Mouse (Mus musculus) ES-Bruce4 (cell line): ENCODE measurements at regions not wholly inside any gene's neighbourhood (a gene's known extent, or its start where the extent isn't known, plus 50 kb on each side); places are given as distances from the start of the nearest gene placed in this dataset.

ENCODE experiments used
- H3K27ac ChIP-seq: 2 replicates; pipeline ENCODE4 v1.5.1; 2012; ENCODE audit warnings: low read length, inconsistent platforms; ENCODE audit not compliant: insufficient read depth
- H3K27me3 ChIP-seq: 2 replicates; pipeline ENCODE4 v1.6.1; 2012; ENCODE audit warnings: mild to moderate bottlenecking, low read length, inconsistent platforms; ENCODE audit not compliant: control insufficient read depth, poor library complexity, insufficient read depth, severe bottlenecking
- H3K36me3 ChIP-seq: 2 replicates; pipeline ENCODE4 v1.6.1; 2012; ENCODE audit warnings: inconsistent platforms, mild to moderate bottlenecking, low read length, moderate library complexity; ENCODE audit not compliant: control insufficient read depth, poor library complexity, insufficient read depth, severe bottlenecking
- H3K4me1 ChIP-seq: one replicate; pipeline ENCODE4 v1.8.1; 2011; ENCODE audit warnings: low read length; ENCODE audit not compliant: control insufficient read depth, insufficient read depth
- H3K4me3 ChIP-seq: 2 replicates; pipeline ENCODE4 v1.5.1; 2011; ENCODE audit warnings: low read depth, mild to moderate bottlenecking, low read length
- H3K9ac ChIP-seq: 2 replicates; pipeline ENCODE4 v1.6.1; 2012; ENCODE audit warnings: low read depth, mild to moderate bottlenecking, inconsistent platforms; ENCODE audit not compliant: poor library complexity, severe bottlenecking
- H3K9me3 ChIP-seq: replicated peaks from 2 replicates; pipeline ENCODE4 v1.6.1; 2012; ENCODE audit warnings: mild to moderate bottlenecking, low read length, inconsistent platforms; ENCODE audit not compliant: control insufficient read depth, poor library complexity, insufficient read depth, severe bottlenecking
- CTCF ChIP-seq: IDR thresholded peaks from one replicate; pipeline ENCODE4 v1.8.1; 2011; ENCODE audit warnings: low read depth, low read length
- EP300 ChIP-seq: IDR thresholded peaks from 2 replicates; pipeline ENCODE4 v1.6.1; 2011; ENCODE audit warnings: low read depth, low read length; ENCODE audit not compliant: insufficient read depth
- POLR2A ChIP-seq: IDR thresholded peaks from one replicate; pipeline ENCODE4 v1.8.1; 2011; ENCODE audit warnings: low read length; ENCODE audit not compliant: insufficient read depth

- Histone ChIP-seq H3K4me3 (no peak overlapping the region), H3K9me3 (no peaks in the 10 kb centered on the region), H3K27me3 (no peaks in the 10 kb centered on the region), H3K4me1 (no peaks in the 10 kb centered on the region), H3K27ac (no peak overlapping the region), H3K36me3 (no peaks in the 10 kb centered on the region), H3K9ac (no peak overlapping the region)
- TF ChIP-seq CTCF: no peak
- no peak for TF ChIP-seq POLR2A
- no peak for TF ChIP-seq EP300
These were observed 502.7 kb upstream of the Smim15 start for GRCm38 (mm10) chr13:107541635-107541955.

GRCm38 (mm10) chr13:107540784-107541634, 503.2 kb upstream of the Smim15 start:
- Histone ChIP-seq H3K9ac (no peak overlapping the region), H3K4me3 (no peak overlapping the region), H3K27me3 (no peaks in the 10 kb centered on the region), H3K36me3 (no peaks in the 10 kb centered on the region), H3K9me3 (no peaks in the 10 kb centered on the region), H3K4me1 (no peaks in the 10 kb centered on the region), H3K27ac (no peak overlapping the region)
- no peak for TF ChIP-seq CTCF
- no peak for TF ChIP-seq EP300
- no peak for TF ChIP-seq POLR2A

GRCm38 (mm10) chr13:107540305-107540704, 503.9 kb upstream of the Smim15 start:
- Histone ChIP-seq H3K36me3 (no peaks in the 10 kb centered on the region), H3K27ac (no peak overlapping the region), H3K4me3 (no peak overlapping the region), H3K4me1 (no peaks in the 10 kb centered on the region), H3K9ac (no peak overlapping the region), H3K9me3 (no peaks in the 10 kb centered on the region), H3K27me3 (no peaks in the 10 kb centered on the region)
- TF ChIP-seq POLR2A: no peak
- no peak for TF ChIP-seq CTCF
- no peak for TF ChIP-seq EP300

GRCm38 (mm10) chr13:107539867-107540266, 504.4 kb upstream of the Smim15 start:
- Histone ChIP-seq H3K9me3 (no peaks in the 10 kb centered on the region), H3K27ac (no peak overlapping the region), H3K4me3 (no peak overlapping the region), H3K27me3 (no peaks in the 10 kb centered on the region), H3K9ac (no peak overlapping the region), H3K36me3 (no peaks in the 10 kb centered on the region), H3K4me1 (no peaks in the 10 kb centered on the region)
- TF ChIP-seq EP300 (no peak), CTCF (no peak)

GRCm38 (mm10) chr13:107539326-107539725, 504.9 kb upstream of the Smim15 start:
- Histone ChIP-seq H3K4me3 (no peak overlapping the region), H3K27ac (no peak overlapping the region), H3K27me3 (no peaks in the 10 kb centered on the region), H3K4me1 (no peaks in the 10 kb centered on the region), H3K36me3 (no peaks in the 10 kb centered on the region), H3K9ac (no peak overlapping the region), H3K9me3 (no peaks in the 10 kb centered on the region)
- TF ChIP-seq POLR2A (no peak), CTCF (no peak), EP300 (no peak)

GRCm38 (mm10) chr13:107535213-107535612, 509.0 kb upstream of the Smim15 start:
- no peaks in the 10 kb centered on the region for H3K9me3 ChIP-seq
- H3K27ac ChIP-seq: no peak overlapping the region
- H3K4me3 ChIP-seq: no peak overlapping the region
- no peaks in the 10 kb centered on the region for H3K4me1 ChIP-seq
- no peak overlapping the region for H3K9ac ChIP-seq
- H3K36me3 ChIP-seq: no peaks in the 10 kb centered on the region
- TF ChIP-seq POLR2A (no peak), CTCF (no peak), EP300 (no peak)
- no peaks in the 10 kb centered on the region for H3K27me3 ChIP-seq
